Mouse (Mus musculus) neutrophil, adult 5-6 weeks (primary cell): ENCODE measurements around the gene Pbx1. TPM values are rescaled to one million over a fixed set of nuclear protein-coding genes. Genes with fewer than 3 reads are reported as not detected.

Experiments
- ATAC-seq: fragments of 151-379, 151-347 bp; 2 replicates; pipeline ENCODE4 v1.8.0; 2017; ENCODE audit warnings: mild to moderate bottlenecking, moderate TSS enrichment; ENCODE audit not compliant: insufficient number of reproducible peaks, poor library complexity, low FRiP score, severe bottlenecking; ENCODE audit errors: extremely low read depth
- total RNA-seq: library from RNA; stranded (forward); fragments of 200-1000 nt; gene quantifications from 2 replicates; pipeline ENCODE4 v1.2.3, GENCODE M21; 2017

Pbx1 gene
- total RNA-seq, 1 experiment from 2014 or later: 40.4 TPM

GRCm38 (mm10) chr1:168288891-168289545 is 143.1 kb downstream of the Pbx1 start:
- ATAC-seq: no peak

- ATAC-seq: no peak
Measured at GRCm38 (mm10) chr1:168287843-168288591, 144.1 kb downstream of the Pbx1 start.

- no peak for ATAC-seq
Measured at GRCm38 (mm10) chr1:168286862-168287650, 145.0 kb downstream of the Pbx1 start.

- no peak for ATAC-seq
Measured at GRCm38 (mm10) chr1:168284566-168285141, 147.4 kb downstream of the Pbx1 start.

GRCm38 (mm10) chr1:168283841-168284565 is 148.1 kb downstream of the Pbx1 start:
- no peak for ATAC-seq

GRCm38 (mm10) chr1:168283421-168283820 is 148.6 kb downstream of the Pbx1 start:
- no peak for ATAC-seq

GRCm38 (mm10) chr1:168275678-168276077 is 156.4 kb downstream of the Pbx1 start:
- no peak for ATAC-seq

- no peak for ATAC-seq
Measured at GRCm38 (mm10) chr1:168274296-168274695, 157.8 kb downstream of the Pbx1 start.

- no peak for ATAC-seq
Measured at GRCm38 (mm10) chr1:168272091-168272490, 160.0 kb downstream of the Pbx1 start.

GRCm38 (mm10) chr1:168271207-168271606 is 160.9 kb downstream of the Pbx1 start:
- ATAC-seq: no peak

GRCm38 (mm10) chr1:168268751-168269623 is 163.1 kb downstream of the Pbx1 start:
- no peak for ATAC-seq

GRCm38 (mm10) chr1:168268224-168268623 is 163.8 kb downstream of the Pbx1 start:
- no peak for ATAC-seq

- no peak for ATAC-seq
Measured at GRCm38 (mm10) chr1:168265594-168266390, 166.3 kb downstream of the Pbx1 start.

- ATAC-seq: no peak
Measured at GRCm38 (mm10) chr1:168265090-168265489, 167.0 kb downstream of the Pbx1 start.

GRCm38 (mm10) chr1:168260391-168260790 is 171.7 kb downstream of the Pbx1 start:
- ATAC-seq: no peak

- no peak for ATAC-seq
Measured at GRCm38 (mm10) chr1:168258856-168259255, 173.2 kb downstream of the Pbx1 start.

- no peak for ATAC-seq
Measured at GRCm38 (mm10) chr1:168255347-168255908, 176.6 kb downstream of the Pbx1 start.
